Mouse (Mus musculus): ENCODE measurements around the gene Camta1.

Camta1 gene

GRCm38 (mm10) chr4:151232028-151232427, 629.6 kb downstream of the Camta1 start:
- in situ Hi-C loops (cut with MboI; ENCODE audit: low sequenced_read_pairs): no loop called here

- in situ Hi-C loops (cut with MboI; ENCODE audit: low sequenced_read_pairs): no loop called here
Observed at GRCm38 (mm10) chr4:151229073-151229472, 632.6 kb downstream of the Camta1 start.

GRCm38 (mm10) chr4:151226496-151226895, 635.2 kb downstream of the Camta1 start:
- in situ Hi-C loops (cut with MboI; ENCODE audit: low sequenced_read_pairs): no loop called here

GRCm38 (mm10) chr4:151224017-151224416, 637.7 kb downstream of the Camta1 start:
- in situ Hi-C loops (cut with MboI; ENCODE audit: low sequenced_read_pairs): no loop called here

- in situ Hi-C loops (cut with MboI; ENCODE audit: low sequenced_read_pairs): no loop called here
Observed at GRCm38 (mm10) chr4:151223263-151223996, 638.2 kb downstream of the Camta1 start.

- in situ Hi-C loops (cut with MboI; ENCODE audit: low sequenced_read_pairs): no loop called here
Observed at GRCm38 (mm10) chr4:151222635-151223034, 639.0 kb downstream of the Camta1 start.

GRCm38 (mm10) chr4:151216553-151217292, 645.0 kb downstream of the Camta1 start:
- in situ Hi-C loops (cut with MboI; ENCODE audit: low sequenced_read_pairs): no loop called here

- in situ Hi-C loops (cut with MboI; ENCODE audit: low sequenced_read_pairs): no loop called here
Observed at GRCm38 (mm10) chr4:151215866-151216265, 645.8 kb downstream of the Camta1 start.

- in situ Hi-C loops (cut with MboI; ENCODE audit: low sequenced_read_pairs): no loop called here
Observed at GRCm38 (mm10) chr4:151215179-151215578, 646.5 kb downstream of the Camta1 start.

GRCm38 (mm10) chr4:151213475-151213874, 648.2 kb downstream of the Camta1 start:
- in situ Hi-C loops (cut with MboI; ENCODE audit: low sequenced_read_pairs): no loop called here

- in situ Hi-C loops (cut with MboI; ENCODE audit: low sequenced_read_pairs): no loop called here
Observed at GRCm38 (mm10) chr4:151211992-151212391, 649.7 kb downstream of the Camta1 start.

- in situ Hi-C loops (cut with MboI; ENCODE audit: low sequenced_read_pairs): no loop called here
Observed at GRCm38 (mm10) chr4:151207566-151207965, 654.1 kb downstream of the Camta1 start.

- in situ Hi-C loops (cut with MboI; ENCODE audit: low sequenced_read_pairs): no loop called here
Observed at GRCm38 (mm10) chr4:151202891-151203290, 658.8 kb downstream of the Camta1 start.

- in situ Hi-C loops (cut with MboI; ENCODE audit: low sequenced_read_pairs): no loop called here
Observed at GRCm38 (mm10) chr4:151200316-151200715, 661.4 kb downstream of the Camta1 start.

GRCm38 (mm10) chr4:151195126-151195525, 666.5 kb downstream of the Camta1 start:
- in situ Hi-C loops (cut with MboI; ENCODE audit: low sequenced_read_pairs): no loop called here

GRCm38 (mm10) chr4:151194715-151195097, 667.0 kb downstream of the Camta1 start:
- in situ Hi-C loops (cut with MboI; ENCODE audit: low sequenced_read_pairs): no loop called here

GRCm38 (mm10) chr4:151194030-151194714, 667.5 kb downstream of the Camta1 start:
- in situ Hi-C loops (cut with MboI; ENCODE audit: low sequenced_read_pairs): no loop called here

- in situ Hi-C loops (cut with MboI; ENCODE audit: low sequenced_read_pairs): no loop called here
Observed at GRCm38 (mm10) chr4:151186447-151186846, 675.2 kb downstream of the Camta1 start.

GRCm38 (mm10) chr4:151185750-151186149, 675.9 kb downstream of the Camta1 start:
- in situ Hi-C loops (cut with MboI; ENCODE audit: low sequenced_read_pairs): no loop called here

GRCm38 (mm10) chr4:151180394-151180902, 681.2 kb downstream of the Camta1 start:
- in situ Hi-C loops (cut with MboI; ENCODE audit: low sequenced_read_pairs): no loop called here

GRCm38 (mm10) chr4:151179639-151180038, 682.0 kb downstream of the Camta1 start:
- in situ Hi-C loops (cut with MboI; ENCODE audit: low sequenced_read_pairs): no loop called here
